In genomic region chr9:123638668-123639089, GRCm38 (mm10) we compare ENCODE assay signal across 8 mouse cellular contexts. TPM values are rescaled to one million over a fixed set of nuclear protein-coding genes. Genes with fewer than 3 reads are reported as not detected.
DNase-seq lines count a peak whose midpoint lies in the region; ATAC-seq and TF ChIP-seq lines count a peak whose summit lies in the region.

No protein-coding gene starts in this region.

- peak; percentile 71 for TF ChIP-seq CTCF in brain, embryonic 14.5 days (IDR thresholded peaks at IDR 0.05; ENCODE audit: borderline replicate concordance, extremely low read depth, insufficient read depth, insufficient read length)
- peak; percentile 66 for TF ChIP-seq CTCF in heart, postnatal 0 days (IDR thresholded peaks at IDR 0.05; ENCODE audit: low read depth)
- peak; percentile 78 for TF ChIP-seq CTCF in midbrain, postnatal 0 days (IDR thresholded peaks at IDR 0.05)

- no peak overlapping the region for H3K27ac ChIP-seq in heart, postnatal 0 days (ENCODE audit: low read depth)
- no peak overlapping the region for H3K27ac ChIP-seq in midbrain, postnatal 0 days (ENCODE audit: low read depth, low read length)

- no peak overlapping the region for H3K4me2 ChIP-seq in heart, postnatal 0 days (ENCODE audit: low read depth, low read length)
- no peak overlapping the region for H3K4me2 ChIP-seq in midbrain, postnatal 0 days (ENCODE audit: low read depth, low read length, poor library complexity, severe bottlenecking)

- no peak overlapping the region for H3K9ac ChIP-seq in heart, postnatal 0 days (replicated peaks; ENCODE audit: low read depth, low read length)
- no peak overlapping the region for H3K9ac ChIP-seq in midbrain, postnatal 0 days (replicated peaks; ENCODE audit: low read length, poor library complexity, severe bottlenecking)

- no peak overlapping the region for H3K4me3 ChIP-seq in heart, postnatal 0 days (ENCODE audit: low read depth, low read length)
- no peak overlapping the region for H3K4me3 ChIP-seq in midbrain, postnatal 0 days (ENCODE audit: low read depth, low read length)

- WGBS in heart, postnatal 0 days = 47% methylated on average over 1 of the region's 1 CpGs
- 83% methylated on average over 1 of the region's 1 CpGs for WGBS in midbrain, postnatal 0 days

- no peak for DNase-seq in cerebellum, adult 9-11 months
- peak; percentile 65 for DNase-seq in 416B (ENCODE audit: low read depth)
- peak; percentile 58 for DNase-seq in brain, embryonic 14.5 days (ENCODE audit: low read depth)
- peak; percentile 50 for DNase-seq in heart, postnatal 0 days (ENCODE audit: low spot score)
- peak; percentile 7 to 18 for DNase-seq in layer of hippocampus, adult 8-10 months (ENCODE audit: low spot score in 2 of 2)
- peak; percentile 48 for DNase-seq in midbrain, postnatal 0 days (ENCODE audit: low spot score)
- no peak for DNase-seq in urinary bladder, postnatal 25 days (ENCODE audit: low spot score)

- no peaks in the 10 kb centered on the region for H3K4me1 ChIP-seq in heart, postnatal 0 days (ENCODE audit: control insufficient read depth, insufficient read depth)
- no peaks in the 10 kb centered on the region for H3K4me1 ChIP-seq in midbrain, postnatal 0 days (ENCODE audit: insufficient read depth, low read length)

- no peaks in the 10 kb centered on the region for H3K36me3 ChIP-seq in heart, postnatal 0 days (replicated peaks; ENCODE audit: control insufficient read depth, insufficient read depth, low read length)
- H3K36me3 ChIP-seq in midbrain, postnatal 0 days (ENCODE audit: insufficient read depth, low read length) = no peaks in the 10 kb centered on the region

- no peak for TF ChIP-seq EP300 in heart, postnatal 0 days (IDR thresholded peaks at IDR 0.05; ENCODE audit: low read depth)

- TF ChIP-seq POLR2A in brain, embryonic 14.5 days (IDR thresholded peaks at IDR 0.05; ENCODE audit: borderline replicate concordance, extremely low read depth, insufficient read depth, insufficient read length, poor library complexity, severe bottlenecking) = no peak

- peak; percentile 61; the same call in 1 of the 2 replicates for ATAC-seq in cerebellum, adult (ENCODE audit: insufficient number of reproducible peaks, low FRiP score, low TSS enrichment)
- ATAC-seq in heart, postnatal 0 days (ENCODE audit: insufficient read depth, low read depth) = peak; percentile 53
- 0 out of 2 replicates have a peak, but pooled peaks have one; percentile 44 for ATAC-seq in midbrain, postnatal 0 days (ENCODE audit: low FRiP score)

- H3K27me3 ChIP-seq in heart, postnatal 0 days (ENCODE audit: control insufficient read depth, insufficient read depth, low read length) = no peaks in the 10 kb centered on the region
- no peaks in the 10 kb centered on the region for H3K27me3 ChIP-seq in midbrain, postnatal 0 days (ENCODE audit: insufficient read depth, low read length)

- no peaks in the 10 kb centered on the region for H3K9me3 ChIP-seq in heart, postnatal 0 days (replicated peaks; ENCODE audit: control insufficient read depth, low read length)
- H3K9me3 ChIP-seq in midbrain, postnatal 0 days (ENCODE audit: low read length) = no peaks in the 10 kb centered on the region

RNA-seq across cellular contexts. Expression of gene Slc6a20b, which starts 6.3 kb away (rescaled TPM):
- 0.19 and 0.33 TPM in 2 replicates for polyA plus RNA-seq in brain, embryonic 14.5 days (2012; rRNA removed)
- total RNA-seq in heart, postnatal 0 days (2014; rRNA removed; ENCODE audit: low replicate concordance) = not detected in 2 replicates
- 0.10 TPM in 2 replicates for polyA plus RNA-seq in heart, postnatal 0 days (2015; fragmentation: Nextera tagmentation; extraction: Ambion mirVana)
- under 1 TPM; 0.37 to 0.54 (median 0.40) TPM for total RNA-seq in layer of hippocampus, adult 8-10 months (2022)
- 0.47 and 0.55 TPM in 2 replicates for total RNA-seq in midbrain, postnatal 0 days (2014; rRNA removed)
- polyA plus RNA-seq in midbrain, postnatal 0 days (2015; fragmentation: Nextera tagmentation; extraction: Ambion mirVana) = 0.29 and 0.60 TPM in 2 replicates

RNA-seq across cellular contexts. Expression of gene Ccr9, which starts 39.6 kb away (rescaled TPM):
- 0.15 and 0.25 TPM in 2 replicates for polyA plus RNA-seq in brain, embryonic 14.5 days (2012; rRNA removed)
- 1.2 and 4.8 TPM in 2 replicates for total RNA-seq in heart, postnatal 0 days (2014; rRNA removed; ENCODE audit: low replicate concordance)
- polyA plus RNA-seq in heart, postnatal 0 days (2015; fragmentation: Nextera tagmentation; extraction: Ambion mirVana) = 0.04 and 0.08 TPM in 2 replicates
- total RNA-seq in layer of hippocampus, adult 8-10 months (2022) = under 1 TPM; 0.08 to 0.23 (median 0.18) TPM
- total RNA-seq in midbrain, postnatal 0 days (2014; rRNA removed) = 0.05 and 1.1 TPM in 2 replicates
- 0.28 and 0.48 TPM in 2 replicates for polyA plus RNA-seq in midbrain, postnatal 0 days (2015; fragmentation: Nextera tagmentation; extraction: Ambion mirVana)

RNA-seq across cellular contexts. Expression of gene Slc6a20a, which starts 40.0 kb away (rescaled TPM):
- 6.1 and 8.7 TPM in 2 replicates for polyA plus RNA-seq in brain, embryonic 14.5 days (2012; rRNA removed)
- not detected in 2 replicates for total RNA-seq in heart, postnatal 0 days (2014; rRNA removed; ENCODE audit: low replicate concordance)
- polyA plus RNA-seq in heart, postnatal 0 days (2015; fragmentation: Nextera tagmentation; extraction: Ambion mirVana) = not detected in 2 replicates
- 10 to 100 TPM; 15.8 to 21.6 (median 18.3) TPM for total RNA-seq in layer of hippocampus, adult 8-10 months (2022)
- total RNA-seq in midbrain, postnatal 0 days (2014; rRNA removed) = 54.1 and 64.9 TPM in 2 replicates
- polyA plus RNA-seq in midbrain, postnatal 0 days (2015; fragmentation: Nextera tagmentation; extraction: Ambion mirVana) = 41.8 and 52.4 TPM in 2 replicates

Comparison
In these comparisons a context has a peak if more than half of its experiments do, and no peak if none do; other contexts are left out.
1. DNase-seq: peak in 416B (single experiment), brain, embryonic 14.5 days (single experiment), heart, postnatal 0 days (single experiment), layer of hippocampus, adult 8-10 months (2 of 2) and midbrain, postnatal 0 days (single experiment); none in cerebellum, adult 9-11 months (single experiment) and urinary bladder, postnatal 25 days (single experiment).
2. RNA of gene Slc6a20a, which starts 40.0 kb away (total RNA-seq): 54.1 to 64.9 TPM in midbrain, postnatal 0 days and 15.8 to 21.6 TPM in layer of hippocampus, adult 8-10 months; not detected in heart, postnatal 0 days; every median in the first group is over 10 times any median in the second.
3. Peak in every context shown above with its lines, with median percentiles within 50 percentile points of each other: ATAC-seq and CTCF ChIP-seq.